Mouse (Mus musculus): ENCODE data around the gene Kmt2d. TPM values are rescaled to one million over a fixed set of nuclear protein-coding genes. Genes with fewer than 3 reads are reported as not detected.

The Kmt2d gene
- total and polyA plus RNA-seq, 2 experiments from 2014 or later = 6.0 to 31.6 TPM

- Histone ChIP-seq H3K36me3 (replicated peaks; ENCODE audit: control insufficient read depth, insufficient read depth, low read length) (no peaks in the 10 kb centered on the region), H3K4me1 (ENCODE audit: control insufficient read depth, insufficient read depth) (peaks cover 33% of the 10 kb centered on the region), H3K9ac (replicated peaks; ENCODE audit: low read depth, low read length) (no peak overlapping the region), H3K4me3 (ENCODE audit: low read depth, low read length) (peak overlapping the region; percentile 37), H3K27ac (ENCODE audit: low read depth) (no peak overlapping the region), H3K9me3 (replicated peaks; ENCODE audit: control insufficient read depth, low read length) (no peaks in the 10 kb centered on the region), H3K4me2 (ENCODE audit: low read depth, low read length) (peak overlapping the region; percentile 53), H3K27me3 (ENCODE audit: control insufficient read depth, insufficient read depth, low read length) (peaks cover 65% of the 10 kb centered on the region)
- ATAC-seq (ENCODE audit: insufficient read depth, low read depth) = 0 out of 2 replicates have a peak, but pooled peaks have one; percentile 15
- TF ChIP-seq EP300 (IDR thresholded peaks at IDR 0.05; ENCODE audit: low read depth) (no peak), CTCF (IDR thresholded peaks at IDR 0.05; ENCODE audit: low read depth) (no peak)
- peak; percentile 30 for DNase-seq (ENCODE audit: low spot score)
- 12% methylated on average over 10 of the region's 10 CpGs for WGBS
Measured at GRCm38 (mm10) chr15:98897495-98897894, 26.5 kb upstream of the Kmt2d start.

- WGBS = 6% methylated on average over 40 of the region's 41 CpGs
- TF ChIP-seq EP300 (IDR thresholded peaks at IDR 0.05; ENCODE audit: low read depth) (no peak), CTCF (IDR thresholded peaks at IDR 0.05; ENCODE audit: low read depth) (no peak)
- Histone ChIP-seq H3K36me3 (replicated peaks; ENCODE audit: control insufficient read depth, insufficient read depth, low read length) (no peaks in the 10 kb centered on the region), H3K9me3 (replicated peaks; ENCODE audit: control insufficient read depth, low read length) (no peaks in the 10 kb centered on the region), H3K27ac (ENCODE audit: low read depth) (peak overlapping the region; percentile 32), H3K4me1 (ENCODE audit: control insufficient read depth, insufficient read depth) (peaks cover 33% of the 10 kb centered on the region), H3K4me2 (ENCODE audit: low read depth, low read length) (peak overlapping the region; percentile 60), H3K4me3 (ENCODE audit: low read depth, low read length) (peak overlapping the region; percentile 42), H3K27me3 (ENCODE audit: control insufficient read depth, insufficient read depth, low read length) (peaks cover 65% of the 10 kb centered on the region), H3K9ac (replicated peaks; ENCODE audit: low read depth, low read length) (peak overlapping the region; percentile 12; the same call in 1 of the 2 replicates)
- DNase-seq (ENCODE audit: low spot score) (peak; percentile 59), ATAC-seq (ENCODE audit: insufficient read depth, low read depth) (peak; percentile 16)
Measured at GRCm38 (mm10) chr15:98895635-98896589, 24.9 kb upstream of the Kmt2d start.

- Histone ChIP-seq H3K4me3 (ENCODE audit: low read depth, low read length) (peak overlapping the region; percentile 60), H3K4me1 (ENCODE audit: control insufficient read depth, insufficient read depth) (peaks cover 33% of the 10 kb centered on the region), H3K27me3 (ENCODE audit: control insufficient read depth, insufficient read depth, low read length) (peaks cover 63% of the 10 kb centered on the region), H3K36me3 (replicated peaks; ENCODE audit: control insufficient read depth, insufficient read depth, low read length) (no peaks in the 10 kb centered on the region), H3K9me3 (replicated peaks; ENCODE audit: control insufficient read depth, low read length) (no peaks in the 10 kb centered on the region), H3K27ac (ENCODE audit: low read depth) (no peak overlapping the region), H3K4me2 (ENCODE audit: low read depth, low read length) (peak overlapping the region; percentile 95), H3K9ac (replicated peaks; ENCODE audit: low read depth, low read length) (no peak overlapping the region)
- no peak for DNase-seq (ENCODE audit: low spot score)
- ATAC-seq (ENCODE audit: insufficient read depth, low read depth) = no peak
- TF ChIP-seq CTCF (IDR thresholded peaks at IDR 0.05; ENCODE audit: low read depth) = no peak
- no peak for TF ChIP-seq EP300 (IDR thresholded peaks at IDR 0.05; ENCODE audit: low read depth)
- WGBS = 15% methylated on average over 38 of the region's 38 CpGs
Measured at GRCm38 (mm10) chr15:98894746-98895634, 24.0 kb upstream of the Kmt2d start.

- peak within 1 kb of the TSS; percentile 95 for H3K4me2 ChIP-seq (ENCODE audit: low read depth, low read length)
- H3K9ac ChIP-seq (replicated peaks; ENCODE audit: low read depth, low read length) = peak within 1 kb of the TSS; percentile 61
Measured at GRCm38 (mm10) chr15:98893940-98894745, 23.1 kb upstream of the Kmt2d start, which contains the start of gene Rhebl1. Gene Rhebl1 (minus strand): TSS chr15:98894540.

More at GRCm38 (mm10) chr15:98893940-98894745, 23.1 kb upstream of the Kmt2d start, which contains the start of gene Rhebl1:
- 2% methylated on average over 73 of the region's 77 CpGs for WGBS
- Histone ChIP-seq H3K4me3 (ENCODE audit: low read depth, low read length) (peak within 1 kb of the TSS; percentile 60), H3K27me3 (ENCODE audit: control insufficient read depth, insufficient read depth, low read length) (peaks cover 59% of the 10 kb centered on the region), H3K4me1 (ENCODE audit: control insufficient read depth, insufficient read depth) (peaks cover 33% of the 10 kb centered on the region), H3K36me3 (replicated peaks; ENCODE audit: control insufficient read depth, insufficient read depth, low read length) (no peaks in the 10 kb centered on the region), H3K27ac (ENCODE audit: low read depth) (no peak within 1 kb of the TSS), H3K9me3 (replicated peaks; ENCODE audit: control insufficient read depth, low read length) (no peaks in the 10 kb centered on the region)
- no peak for TF ChIP-seq EP300 (IDR thresholded peaks at IDR 0.05; ENCODE audit: low read depth)
- no peak for TF ChIP-seq CTCF (IDR thresholded peaks at IDR 0.05; ENCODE audit: low read depth)
- no peak for ATAC-seq (ENCODE audit: insufficient read depth, low read depth)
- no peak for DNase-seq (ENCODE audit: low spot score)
